Mouse (Mus musculus): Measurements from ENCODE around the gene 1700015G11Rik. TPM values are rescaled to one million over a fixed set of nuclear protein-coding genes. Genes with fewer than 3 reads are reported as not detected.

1700015G11Rik gene
- total RNA-seq, 4 experiments from 2014 or later, result not detected

- DNase-seq (ENCODE audit: low spot score in 2 of 2), result no peak
These were observed 47.9 kb downstream of the 1700015G11Rik start for GRCm38 (mm10) chr7:51967581-51967980.

- peak; percentile 13 to 22 for DNase-seq (ENCODE audit: low spot score in 2 of 2)
These were observed 50.8 kb downstream of the 1700015G11Rik start for GRCm38 (mm10) chr7:51964681-51965080.

DNA sequence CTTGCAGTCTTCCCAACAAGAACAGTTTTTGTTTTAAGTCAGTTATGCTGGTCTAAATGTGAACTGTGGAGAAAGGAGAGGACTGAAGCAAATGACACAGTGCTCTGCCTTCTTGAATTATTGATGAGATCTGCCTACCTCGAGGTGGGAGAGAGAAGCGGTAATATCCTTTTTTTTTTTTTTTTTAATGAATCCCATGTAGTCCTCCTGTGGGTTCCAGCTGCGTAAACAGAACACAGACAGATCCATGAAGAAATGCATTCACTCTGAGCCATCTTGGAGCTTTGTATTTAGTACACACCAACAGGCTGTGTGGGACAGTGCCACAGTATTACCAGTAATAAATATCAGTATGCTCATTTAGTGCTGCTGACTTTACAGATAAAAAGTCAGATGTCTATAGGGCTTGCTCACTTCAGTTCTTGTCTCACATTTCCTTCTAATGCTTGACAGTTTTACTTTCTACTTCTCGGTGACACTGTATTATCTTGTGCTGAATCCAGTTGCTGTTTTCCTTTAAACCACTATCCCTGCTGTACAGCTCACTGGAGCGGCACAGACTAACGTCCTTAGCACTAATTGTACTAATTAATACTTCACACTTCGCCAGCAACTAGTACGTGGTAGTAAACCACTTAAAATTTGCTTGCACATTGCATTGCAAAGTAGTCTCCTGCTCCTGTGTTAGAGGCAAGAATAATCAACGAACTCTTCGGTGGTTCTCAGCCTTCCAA lies 53.1 kb downstream of the 1700015G11Rik start:
- DNase-seq (ENCODE audit: low spot score in 2 of 2), result no peak

Other genes with a start within 250 kb of the 1700015G11Rik start
- 10 to 100 TPM; 21.7 to 32.5 (median 25.7) TPM for gene Gas2, start 153.7 kb downstream of the 1700015G11Rik start, total RNA-seq (2022)
- 1 to 10 TPM; 3.6 to 5.6 (median 4.3) TPM for gene Fancf, start 153.5 kb downstream of the 1700015G11Rik start, total RNA-seq (2022)
- gene Svip, start 9.7 kb downstream of the 1700015G11Rik start, total RNA-seq (2022), result 10 to 100 TPM; 36.3 to 41.6 (median 37.0) TPM

All from layer of hippocampus, adult 8-10 months (tissue).